Mouse (Mus musculus) embryonic stem cell, embryonic (primary cell): ENCODE results near the gene Ank.

ENCODE experiments used
- CTCF ChIA-PET, 4 experiments: fragments of 300-600 bp in 2 of 4; fragments of 350-600 bp in 2 of 4; sonication (Branson Sonifier 250); formaldehyde crosslinking; loops; one replicate each; lab custom pipeline; 2022; ENCODE audit warnings: inconsistent platforms in 2 of 4; lab: Charles Lee
- POLR2A ChIA-PET, 4 experiments: fragments of 300-600 bp in 2 of 4; fragments of 350-600 bp in 2 of 4; sonication (Branson Sonifier 250); formaldehyde crosslinking; loops; one replicate each; lab custom pipeline; 2022; ENCODE audit warnings: antibody characterized with exemption in 4 of 4, inconsistent platforms in 1 of 4; lab: Charles Lee

The Ank gene

DNA sequence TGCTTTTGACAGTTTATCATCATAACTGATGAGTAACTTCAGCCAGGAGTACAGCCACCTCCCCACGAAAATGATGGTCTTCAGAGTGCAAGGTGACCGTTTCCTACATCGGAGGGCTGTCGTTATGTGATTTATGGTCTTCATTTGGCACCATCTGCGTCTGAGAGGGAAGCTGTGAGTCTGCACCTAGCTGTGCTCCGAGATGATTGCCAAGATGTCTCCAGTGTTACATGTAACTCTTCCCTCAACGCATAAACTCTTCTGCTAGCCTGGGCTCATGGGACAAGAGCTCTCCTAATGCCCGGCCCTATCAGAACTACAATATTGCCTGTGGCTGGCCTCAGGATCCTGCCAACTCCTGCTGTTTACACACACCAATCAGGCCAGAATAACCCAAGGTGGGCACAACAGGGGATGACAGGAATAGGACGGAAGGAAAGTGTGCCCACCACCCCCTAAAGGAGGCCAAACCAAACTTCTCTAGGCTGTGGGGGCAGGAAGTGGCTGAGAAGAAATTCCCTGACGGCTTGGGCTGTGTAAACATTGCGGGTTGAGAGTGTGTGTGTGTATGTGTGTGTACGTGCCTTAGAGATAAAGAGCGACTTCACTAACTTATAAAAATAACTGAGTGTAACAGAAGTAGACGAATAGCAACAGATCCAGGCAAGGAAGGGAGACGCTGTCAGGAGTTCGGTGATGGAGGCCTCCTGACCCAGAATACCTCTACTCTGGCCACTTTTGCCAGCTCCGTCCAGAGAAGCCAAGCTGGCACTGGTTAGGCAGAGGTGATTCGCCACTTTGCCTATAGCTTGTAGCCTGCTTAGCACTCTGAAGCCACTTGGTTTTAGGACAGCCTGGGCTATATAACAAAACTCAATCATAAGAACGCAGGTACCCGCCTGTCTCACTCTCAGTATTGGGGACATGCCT, 37.6 kb downstream of the Ank start:
- ChIA-PET POLR2A (interaction anchor here in 3 of 4 experiments (0.6 to 5.1 kb wide), 7 partner anchors 9 to 1528 kb away, joined by 3 to 25 read pairs (median 4); no protein-coding TSS in a partner anchor), CTCF (no interaction called here)

DNA sequence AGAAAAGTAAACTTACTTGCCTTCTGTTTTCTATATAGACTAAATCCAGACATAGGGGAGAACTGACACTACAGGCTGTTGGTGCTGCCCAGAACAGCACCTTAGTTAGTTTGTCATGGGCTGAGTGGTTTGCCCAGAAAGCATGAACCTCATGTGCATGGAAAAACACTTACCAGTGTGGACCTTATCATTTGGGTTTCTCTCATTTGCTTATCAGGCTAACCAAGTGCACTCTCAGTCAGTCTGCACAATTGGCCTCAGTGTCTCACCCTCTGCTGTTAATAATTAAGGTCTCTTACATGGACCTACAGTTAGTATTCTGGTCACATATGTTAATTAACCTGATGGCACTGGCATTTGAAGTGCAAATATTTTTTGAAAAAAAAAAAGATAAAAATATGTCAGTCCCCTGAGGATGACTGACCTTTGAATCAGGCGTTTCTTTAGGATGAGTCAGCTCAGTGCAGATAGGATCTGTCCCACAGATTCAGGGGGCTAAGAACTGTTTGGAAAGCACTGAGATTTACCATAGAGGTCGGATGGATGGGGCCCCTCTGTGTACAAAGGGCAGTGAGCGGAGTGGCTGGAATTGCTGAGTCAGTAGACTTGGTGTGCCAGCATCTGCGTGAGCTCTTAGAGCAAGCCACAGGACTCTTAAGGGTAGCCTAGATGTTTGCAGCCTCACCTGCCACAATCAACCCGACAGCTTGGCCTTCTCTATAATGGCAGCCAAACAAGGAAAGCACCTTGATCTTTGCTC, 39.8 kb downstream of the Ank start:
- POLR2A ChIA-PET = interaction anchor here in 3 of 4 experiments (0.9 to 4.5 kb wide), 7 partner anchors 9 to 36 kb away, joined by 3 to 19 read pairs (median 4); no protein-coding TSS in a partner anchor
- CTCF ChIA-PET = interaction anchor here in 1 of 4 experiments (0.6 kb wide), 1 partner anchor 36 kb away, joined by 4 read pairs; no protein-coding TSS in a partner anchor

DNA sequence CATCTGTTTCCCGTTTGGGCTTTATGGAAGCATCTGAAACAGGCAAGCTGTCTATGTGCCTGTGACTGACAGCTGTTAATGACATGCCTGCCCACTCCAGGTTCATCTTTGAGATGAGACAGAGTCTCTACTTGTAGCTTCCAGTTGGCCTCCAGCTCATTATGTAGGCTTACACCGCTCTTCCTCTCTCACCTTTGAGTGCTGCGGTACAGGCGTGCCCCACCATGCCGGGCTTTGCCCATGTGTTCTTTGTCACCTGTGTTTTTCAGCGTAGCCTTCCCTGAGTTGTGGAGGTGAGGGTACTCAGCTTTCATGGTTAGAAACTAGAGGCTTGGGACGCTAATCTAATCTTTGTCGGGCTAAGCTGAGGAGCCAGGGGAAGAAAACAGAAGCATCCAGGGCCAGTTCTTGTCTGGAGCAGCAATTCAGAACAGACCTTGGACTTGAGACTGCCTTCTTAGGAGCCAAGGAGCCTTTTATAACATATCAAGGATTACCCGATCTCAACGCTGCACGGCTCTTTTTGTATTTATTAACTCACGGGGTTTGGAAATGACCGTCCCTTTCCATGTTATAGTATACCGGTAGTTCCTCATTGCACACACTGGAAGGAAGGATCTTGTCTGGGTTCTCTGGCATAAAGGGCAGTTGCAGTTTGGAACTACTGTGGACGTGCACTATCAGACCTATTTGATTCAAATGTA, 40.6 kb downstream of the Ank start:
- CTCF ChIA-PET = interaction anchor here in 2 of 4 experiments (0.5 to 0.6 kb wide), 3 partner anchors 37 to 134 kb away, joined by 3 to 4 read pairs (median 3); no protein-coding TSS in a partner anchor
- POLR2A ChIA-PET = interaction anchor here in 3 of 4 experiments (0.9 to 4.5 kb wide), 7 partner anchors 10 to 35 kb away, joined by 3 to 19 read pairs (median 4); no protein-coding TSS in a partner anchor

DNA sequence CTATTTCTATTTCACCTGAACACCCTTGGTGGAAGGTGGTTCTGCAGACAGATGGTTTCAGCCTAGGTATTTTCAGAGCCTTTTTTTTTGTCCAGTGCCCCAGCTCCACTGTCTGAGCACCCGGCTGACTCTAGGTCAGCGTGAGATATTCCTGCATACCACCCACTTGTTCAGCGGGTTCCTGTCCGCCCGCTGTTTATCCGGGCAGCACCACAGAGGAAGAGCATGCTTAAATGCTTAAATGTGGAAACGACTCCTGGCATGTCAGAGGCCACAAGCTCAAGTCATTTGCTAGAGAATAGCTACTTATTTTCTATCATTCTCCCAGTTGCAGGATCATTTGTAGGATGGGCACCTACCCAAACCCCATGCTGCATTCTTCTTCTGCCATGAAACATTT, 41.7 kb downstream of the Ank start:
- CTCF ChIA-PET = no interaction called here
- POLR2A ChIA-PET = interaction anchor here in 1 of 4 experiments (0.6 to 4.5 kb wide), 3 partner anchors 14 to 622 kb away, joined by 3 to 19 read pairs (median 14); no protein-coding TSS in a partner anchor

DNA sequence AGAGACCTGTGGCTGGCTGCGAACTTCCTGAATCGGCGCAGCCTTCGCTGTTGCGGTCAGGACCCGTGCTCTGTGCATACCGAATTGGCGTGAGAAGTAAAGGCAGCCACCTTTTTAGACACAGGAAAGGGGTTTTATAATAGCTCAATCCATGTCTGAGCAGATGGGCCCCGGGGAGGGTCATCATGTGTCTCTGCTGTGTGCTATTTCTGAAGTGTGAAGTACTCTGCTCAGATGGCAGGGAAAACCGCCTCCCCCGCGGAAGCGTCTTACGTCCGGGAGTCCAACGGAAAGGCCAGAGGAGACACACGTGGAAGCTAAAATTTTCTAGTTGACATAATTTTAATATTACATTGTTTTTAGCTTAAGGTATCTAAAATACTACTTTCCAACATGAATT, 42.5 kb downstream of the Ank start:
- CTCF ChIA-PET = no interaction called here
- POLR2A ChIA-PET = interaction anchor here in 1 of 4 experiments (2.9 to 4.5 kb wide), 2 partner anchors 14 to 18 kb away, joined by 14 to 19 read pairs; no protein-coding TSS in a partner anchor

DNA sequence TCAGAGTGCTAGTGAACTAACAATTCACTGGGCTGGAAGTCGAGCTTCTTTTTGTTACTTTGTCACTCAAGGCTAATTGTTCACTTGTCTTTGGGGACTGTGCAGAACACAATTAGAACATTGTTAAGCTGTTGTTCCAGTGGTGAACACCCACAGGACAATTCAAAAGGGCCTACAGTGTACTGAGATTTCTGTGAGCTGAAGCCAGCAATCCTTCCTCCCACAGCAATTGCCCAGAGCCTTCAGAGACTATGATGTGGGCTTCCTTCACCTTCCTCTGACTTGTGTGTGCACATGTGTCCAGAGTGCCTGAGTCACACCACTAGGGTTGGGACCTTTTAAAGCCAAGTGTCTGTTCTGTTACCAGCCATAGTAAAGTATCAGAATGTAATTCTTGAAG, 50.5 kb downstream of the Ank start:
- POLR2A ChIA-PET = interaction anchor here in 2 of 4 experiments (0.6 to 0.9 kb wide), 3 partner anchors 34 to 47 kb away, joined by 3 to 4 read pairs (median 3); no protein-coding TSS in a partner anchor
- CTCF ChIA-PET = interaction anchor here in 1 of 4 experiments (0.5 kb wide), 1 partner anchor 116 kb away, joined by 3 read pairs; no protein-coding TSS in a partner anchor

DNA sequence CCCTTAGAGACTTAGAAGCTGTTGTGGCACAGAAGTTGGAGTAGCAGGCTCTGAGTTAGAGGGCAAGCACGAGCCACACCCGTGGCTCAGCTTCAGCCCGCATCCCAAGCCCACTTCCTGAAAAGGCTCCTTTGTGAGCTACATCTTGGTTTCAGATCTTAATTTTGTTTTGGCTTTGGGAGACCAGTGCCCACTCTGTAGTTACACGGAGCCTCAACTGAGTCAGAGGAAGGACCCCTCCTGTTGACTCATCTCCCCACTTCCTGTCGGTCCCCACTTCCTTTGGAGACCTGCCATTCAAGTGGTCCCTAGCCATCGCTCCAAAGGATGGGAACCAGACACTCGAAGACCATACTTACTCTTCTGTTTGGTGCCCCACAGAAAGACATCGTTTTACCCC, 51.5 kb downstream of the Ank start:
- CTCF ChIA-PET = no interaction called here

DNA sequence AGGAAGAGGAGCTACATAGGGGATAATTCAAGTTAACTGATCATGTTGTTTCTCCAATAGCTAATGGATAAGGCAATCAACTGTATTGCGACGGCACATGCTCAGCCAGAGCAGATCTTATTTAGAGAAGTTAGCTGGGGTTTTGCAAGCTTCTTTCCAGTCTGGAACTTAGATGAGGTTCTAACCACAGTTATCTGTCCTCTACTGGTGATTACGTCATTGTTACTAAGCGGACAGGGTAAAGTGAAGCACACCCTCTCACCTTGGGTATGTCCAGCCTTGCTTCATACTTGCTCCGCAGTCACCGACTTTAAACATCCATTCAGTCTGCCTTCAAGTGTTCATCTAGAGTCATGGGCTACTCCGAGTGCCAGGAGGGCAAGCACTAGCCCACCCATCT, 53.4 kb downstream of the Ank start:
- POLR2A ChIA-PET = interaction anchor here in 1 of 4 experiments (1.1 kb wide), 1 partner anchor 74 kb away, joined by 3 read pairs; no protein-coding TSS in a partner anchor
- CTCF ChIA-PET = no interaction called here

More for the DNA sequence above, 51.5 kb downstream of the Ank start:
- POLR2A ChIA-PET = interaction anchor here in 1 of 4 experiments (0.9 kb wide), 1 partner anchor 48 kb away, joined by 3 read pairs; no protein-coding TSS in a partner anchor

DNA sequence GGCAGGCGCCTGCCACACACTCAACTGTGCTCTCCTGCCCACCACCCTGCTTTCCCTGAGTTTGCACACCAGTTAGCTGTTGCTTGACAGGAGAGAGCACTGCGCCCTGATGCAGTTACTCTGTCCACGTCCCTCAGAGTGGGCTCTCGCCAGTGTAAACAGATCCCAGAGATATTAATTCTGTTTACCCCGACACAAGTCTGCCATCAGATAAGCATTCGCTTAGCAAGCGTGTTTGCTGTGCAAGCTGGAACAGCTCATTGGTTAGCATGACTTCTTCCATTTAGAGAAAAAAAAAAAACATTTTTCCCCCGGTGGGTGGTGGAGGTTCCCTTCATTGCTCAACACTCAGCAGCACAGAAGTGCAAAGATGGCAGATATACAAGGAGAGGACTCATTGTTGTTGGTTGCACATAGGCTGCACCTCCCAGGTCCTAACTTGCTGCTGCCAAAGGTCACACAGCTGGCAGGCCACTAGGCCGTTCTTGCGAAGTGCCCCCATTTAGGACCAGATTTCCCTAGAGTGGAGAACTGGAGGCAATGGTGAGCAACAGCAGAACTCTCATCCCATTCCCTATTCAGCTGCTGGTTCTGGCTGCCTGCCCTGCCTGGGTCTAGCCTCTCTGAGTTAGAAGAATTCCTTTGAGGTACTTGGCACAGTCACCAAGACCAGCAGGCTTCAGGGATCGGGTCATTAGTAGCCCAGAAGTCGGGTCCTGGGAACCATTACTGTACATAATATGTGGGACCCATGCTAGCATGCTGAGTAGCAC, 58.9 kb downstream of the Ank start:
- ChIA-PET POLR2A (interaction anchor here in 2 of 4 experiments (0.5 to 1.1 kb wide), 3 partner anchors 11 to 197 kb away, joined by 3 read pairs; no protein-coding TSS in a partner anchor), CTCF (interaction anchor here in 1 of 4 experiments (0.5 kb wide), 1 partner anchor 22 kb away, joined by 5 read pairs; no protein-coding TSS in a partner anchor)

DNA sequence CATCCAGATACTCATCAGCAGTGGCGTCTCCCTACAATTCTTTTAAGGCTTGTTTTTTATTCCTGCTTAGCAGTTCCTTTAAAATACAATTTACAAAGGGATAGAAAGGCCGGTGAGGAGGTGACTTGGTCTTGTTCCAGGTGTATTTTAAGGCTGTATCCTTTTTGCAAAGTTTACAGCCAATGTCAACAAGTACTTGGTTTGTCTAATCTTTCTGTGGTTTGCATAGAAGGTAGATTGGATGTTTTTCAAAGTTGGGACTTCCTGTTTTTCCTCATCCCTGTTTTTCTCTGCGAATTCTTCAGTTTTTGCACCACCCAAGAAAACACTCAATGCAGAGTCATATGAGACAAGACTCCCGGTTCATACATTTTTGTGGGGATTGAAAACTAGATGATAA, 62.4 kb downstream of the Ank start:
- ChIA-PET POLR2A (no interaction called here), CTCF (no interaction called here)

DNA sequence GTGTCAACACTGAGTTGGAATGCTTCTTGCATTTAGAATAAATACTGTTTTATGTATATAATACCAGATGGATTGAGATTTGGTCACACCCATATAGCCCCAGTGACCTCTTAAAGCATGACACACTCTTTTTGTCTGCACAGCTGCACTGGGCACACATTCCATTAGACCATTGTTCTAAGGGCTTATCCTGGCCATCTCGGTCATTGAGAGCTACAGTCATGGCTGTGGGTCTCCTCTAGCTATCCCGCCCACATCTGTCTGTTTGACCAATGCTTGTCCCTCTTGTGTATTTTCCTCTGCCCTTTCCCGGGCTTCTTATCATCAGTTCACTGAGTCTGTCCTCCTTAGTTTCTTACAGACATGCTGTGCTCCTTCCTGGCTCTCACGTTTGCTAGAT, 63.5 kb downstream of the Ank start:
- ChIA-PET POLR2A (interaction anchor here in 1 of 4 experiments (0.5 kb wide), 1 partner anchor 1812 kb away, joined by 3 read pairs; no protein-coding TSS in a partner anchor), CTCF (no interaction called here)

DNA sequence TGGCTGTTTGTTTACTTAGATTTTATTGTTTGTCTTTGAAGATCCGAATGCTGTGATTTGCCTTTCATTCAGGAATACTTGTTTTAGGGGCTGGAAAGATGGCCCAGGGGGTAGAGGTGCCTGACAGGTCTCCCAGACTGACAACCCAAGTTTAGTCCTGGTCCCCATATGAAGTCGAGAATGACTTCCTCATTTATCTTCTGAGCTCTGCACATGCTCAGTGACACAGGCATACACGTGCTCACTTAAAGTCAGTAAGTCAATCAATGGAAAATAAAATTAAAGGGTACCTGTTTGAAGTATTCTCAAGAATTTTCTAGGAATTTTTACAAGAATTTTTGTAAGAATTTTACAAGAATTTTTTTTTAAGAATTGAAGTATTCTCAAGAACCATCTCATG, 66.6 kb downstream of the Ank start:
- POLR2A ChIA-PET = no interaction called here
- CTCF ChIA-PET = no interaction called here

DNA sequence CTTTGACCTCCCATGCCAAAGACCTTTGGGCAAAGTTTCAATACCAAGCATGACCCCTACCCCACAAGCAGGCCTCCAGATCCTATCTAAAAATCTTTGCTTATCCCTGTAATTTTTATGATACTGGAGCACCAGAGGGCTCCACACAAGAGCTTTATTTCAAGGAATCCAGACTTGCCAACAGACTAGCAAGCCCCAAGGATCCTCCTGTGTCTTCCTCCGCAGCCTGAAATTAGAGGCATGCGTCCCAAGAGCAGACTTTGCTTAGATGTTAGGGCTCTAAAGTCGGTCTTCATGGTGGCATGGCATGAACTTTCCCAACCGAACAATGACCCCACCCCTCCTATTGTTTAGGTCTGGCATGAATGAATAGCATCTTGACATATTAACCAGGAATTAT, 69.2 kb downstream of the Ank start:
- ChIA-PET POLR2A (interaction anchor here in 3 of 4 experiments (0.7 to 1.3 kb wide), 3 partner anchors 10 to 70 kb away, joined by 3 read pairs; no protein-coding TSS in a partner anchor), CTCF (no interaction called here)

DNA sequence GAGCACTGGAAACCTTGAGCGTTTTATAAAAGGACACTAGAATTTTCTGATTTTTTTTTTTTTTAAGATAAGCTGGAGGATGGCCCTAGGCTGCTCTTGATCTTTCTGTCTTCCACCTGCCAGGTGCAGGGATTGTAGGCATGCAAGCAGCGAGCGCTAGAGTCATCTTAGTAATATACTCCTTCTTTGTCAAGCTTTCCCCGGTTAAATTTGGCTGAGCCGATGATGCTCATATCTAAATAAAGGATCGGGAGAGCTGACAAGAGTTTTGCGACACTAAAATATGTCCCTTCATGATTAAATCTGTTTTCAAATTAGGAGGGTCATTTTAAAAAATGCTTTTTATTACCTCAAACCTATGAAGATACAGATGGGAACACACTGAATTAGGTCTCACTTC, 69.7 kb downstream of the Ank start:
- POLR2A ChIA-PET = interaction anchor here in 3 of 4 experiments (0.7 to 1.3 kb wide), 4 partner anchors 9 to 70 kb away, joined by 3 read pairs; no protein-coding TSS in a partner anchor
- CTCF ChIA-PET = interaction anchor here in 1 of 4 experiments (0.6 kb wide), 1 partner anchor 15 kb away, joined by 5 read pairs; no protein-coding TSS in a partner anchor

DNA sequence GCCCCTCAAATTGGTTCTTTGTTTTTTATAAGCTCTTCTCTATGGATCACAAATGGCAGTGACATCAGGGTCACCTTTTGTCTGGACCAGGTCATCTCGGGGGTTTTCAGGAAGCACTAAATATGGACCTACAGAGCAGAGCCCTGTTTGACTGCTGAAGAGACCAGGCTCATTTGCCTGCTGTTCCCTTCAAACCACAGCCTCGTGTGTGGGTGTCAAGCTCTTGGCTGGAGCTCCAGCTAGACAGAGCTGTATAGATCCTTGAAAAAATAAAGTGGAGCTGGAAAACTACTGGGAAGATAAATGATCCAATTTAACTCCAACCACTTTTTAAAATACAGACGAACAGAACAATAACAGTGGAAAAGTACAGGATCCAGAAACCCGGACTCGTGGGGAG, 70.3 kb downstream of the Ank start:
- ChIA-PET POLR2A (interaction anchor here in 1 of 4 experiments (0.9 to 1.1 kb wide), 3 partner anchors 9 to 28 kb away, joined by 3 read pairs; no protein-coding TSS in a partner anchor), CTCF (no interaction called here)

DNA sequence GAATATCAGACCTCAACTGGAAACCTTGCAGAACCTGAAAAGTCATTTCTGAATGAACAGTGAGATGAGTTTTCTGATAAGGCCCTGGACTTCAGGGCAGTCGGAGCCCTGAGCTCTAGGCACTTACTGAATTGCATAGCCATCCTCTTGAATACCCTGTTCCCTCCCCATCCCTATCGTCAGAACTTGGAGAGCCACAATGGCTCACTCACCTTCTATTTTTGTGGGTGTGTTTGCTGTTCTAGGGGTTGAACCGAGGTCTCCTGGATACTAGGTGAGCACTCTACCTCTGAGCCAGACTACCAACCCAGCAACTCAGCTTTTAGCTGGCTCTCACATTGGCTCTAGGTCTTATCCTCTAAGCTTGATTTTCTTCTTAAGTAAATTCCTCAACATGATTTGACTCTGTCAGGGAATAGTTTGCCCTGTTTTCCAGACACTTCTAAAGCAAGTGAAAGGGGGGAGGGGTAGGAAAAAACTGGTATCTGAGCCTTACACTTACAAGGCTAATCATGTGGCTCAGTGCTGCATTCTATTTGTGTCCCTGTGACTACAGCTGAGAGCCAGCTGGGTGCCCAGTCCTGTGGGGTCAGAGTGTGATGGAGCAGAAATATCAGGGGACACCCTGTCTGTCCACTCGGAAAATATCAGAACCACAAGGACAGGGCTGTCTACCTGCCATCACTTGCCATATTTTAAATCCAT, 71.2 kb downstream of the Ank start:
- ChIA-PET CTCF (interaction anchor here in 1 of 4 experiments (0.7 kb wide), 1 partner anchor 207 kb away, joined by 5 read pairs; no protein-coding TSS in a partner anchor), POLR2A (interaction anchor here in 1 of 4 experiments (1.1 to 1.4 kb wide), 2 partner anchors 10 to 27 kb away, joined by 3 read pairs; no protein-coding TSS in a partner anchor)
